Mouse (Mus musculus): ENCODE data around the gene Neu1. TPM values are rescaled to one million over a fixed set of nuclear protein-coding genes. Genes with fewer than 3 reads are reported as not detected.
"Not testable (repeated sequence)": the region's sequence is repeated elsewhere in the genome, so short reads cannot be mapped to it uniquely, and the experiment has no call there.

Neu1 gene
- polyA plus RNA-seq, 1 experiment from 2014 or later = 19.6 TPM

DNA sequence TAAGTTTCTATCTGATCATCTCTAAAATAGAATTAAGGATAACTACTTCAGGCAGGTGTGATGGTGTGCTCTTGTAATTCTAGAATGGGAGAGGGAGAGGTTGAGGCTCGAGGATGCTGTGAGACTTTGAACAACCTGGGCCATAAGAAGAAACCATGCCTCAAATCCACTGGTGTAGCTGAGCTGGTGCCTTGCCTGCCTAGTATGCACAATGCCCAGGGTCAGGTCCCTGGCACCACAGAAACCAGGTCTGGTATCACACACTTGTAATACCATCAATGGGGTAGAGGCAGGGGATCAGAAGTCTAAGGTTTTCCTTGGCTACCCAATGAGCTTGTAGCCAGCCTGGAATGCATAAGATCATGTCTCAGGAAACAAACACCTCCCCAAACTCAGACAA is 31.8 kb downstream of the Neu1 start:
- ATAC-seq (ENCODE audit: low FRiP score, low TSS enrichment) = no peak
- Histone ChIP-seq H3K27me3 (ENCODE audit: control insufficient read depth, insufficient read depth, low read length) (peaks cover 4% of the 10 kb centered on the region; the same call in 1 of the 2 replicates), H3K27ac (ENCODE audit: low read depth, low read length) (no peak overlapping the region), H3K36me3 (ENCODE audit: control insufficient read depth, insufficient read depth, low read length) (no peaks in the 10 kb centered on the region), H3K4me2 (replicated peaks; ENCODE audit: low read depth, low read length) (no peak overlapping the region), H3K4me3 (ENCODE audit: low read length) (no peak overlapping the region), H3K9ac (ENCODE audit: low read depth, low read length) (no peak overlapping the region), H3K9me3 (ENCODE audit: control insufficient read depth, low read length) (no peaks in the 10 kb centered on the region), H3K4me1 (ENCODE audit: control insufficient read depth, insufficient read depth, low read length) (peaks cover 11% of the 10 kb centered on the region)
- 57% methylated on average over 1 of the region's 1 CpGs for WGBS

GRCm38 (mm10) chr17:34964640-34965049 is 33.6 kb downstream of the Neu1 start:
- Histone ChIP-seq H3K9me3 (ENCODE audit: control insufficient read depth, low read length) (no peaks in the 10 kb centered on the region), H3K27ac (ENCODE audit: low read depth, low read length) (no peak overlapping the region), H3K4me2 (replicated peaks; ENCODE audit: low read depth, low read length) (no peak overlapping the region), H3K9ac (ENCODE audit: low read depth, low read length) (0 out of 2 replicates have a peak overlapping the region, but pooled peaks have one; percentile 8), H3K4me1 (ENCODE audit: control insufficient read depth, insufficient read depth, low read length) (peaks cover 11% of the 10 kb centered on the region), H3K4me3 (ENCODE audit: low read length) (no peak overlapping the region), H3K36me3 (ENCODE audit: control insufficient read depth, insufficient read depth, low read length) (no peaks in the 10 kb centered on the region), H3K27me3 (ENCODE audit: control insufficient read depth, insufficient read depth, low read length) (peaks cover 16% of the 10 kb centered on the region)
- 10% methylated on average over 1 of the region's 1 CpGs for WGBS
- no peak for ATAC-seq (ENCODE audit: low FRiP score, low TSS enrichment)

- 66% methylated on average over 5 of the region's 5 CpGs for WGBS
- peaks cover 20% of the 10 kb centered on the region for H3K27me3 ChIP-seq (ENCODE audit: control insufficient read depth, insufficient read depth, low read length)
- no peak for ATAC-seq (ENCODE audit: low FRiP score, low TSS enrichment)
- H3K36me3 ChIP-seq (ENCODE audit: control insufficient read depth, insufficient read depth, low read length) = no peaks in the 10 kb centered on the region
- no peak overlapping the region for H3K4me2 ChIP-seq (replicated peaks; ENCODE audit: low read depth, low read length)
- peaks cover 5% of the 10 kb centered on the region; the same call in 1 of the 2 replicates for H3K4me1 ChIP-seq (ENCODE audit: control insufficient read depth, insufficient read depth, low read length)
- no peak overlapping the region for H3K27ac ChIP-seq (ENCODE audit: low read depth, low read length)
- H3K4me3 ChIP-seq (ENCODE audit: low read length) = no peak overlapping the region
- no peaks in the 10 kb centered on the region for H3K9me3 ChIP-seq (ENCODE audit: control insufficient read depth, low read length)
- H3K9ac ChIP-seq (ENCODE audit: low read depth, low read length) = no peak overlapping the region
These were observed 34.6 kb downstream of the Neu1 start for GRCm38 (mm10) chr17:34965627-34966026.

- not testable (repeated sequence) for H3K27ac ChIP-seq (ENCODE audit: low read depth, low read length); H3K36me3 ChIP-seq (ENCODE audit: control insufficient read depth, insufficient read depth, low read length); H3K9ac ChIP-seq (ENCODE audit: low read depth, low read length); H3K4me3 ChIP-seq (ENCODE audit: low read length); H3K4me2 ChIP-seq (replicated peaks; ENCODE audit: low read depth, low read length); H3K9me3 ChIP-seq (ENCODE audit: control insufficient read depth, low read length); H3K4me1 ChIP-seq (ENCODE audit: control insufficient read depth, insufficient read depth, low read length); ATAC-seq (ENCODE audit: low FRiP score, low TSS enrichment)
- WGBS = 62% methylated on average over 7 of the region's 11 CpGs
- peaks cover 20% of the 10 kb centered on the region for H3K27me3 ChIP-seq (ENCODE audit: control insufficient read depth, insufficient read depth, low read length)
These were observed 38.8 kb downstream of the Neu1 start, which contains the start of gene Gm20481 for GRCm38 (mm10) chr17:34969822-34970221. Gm20481 (plus strand) TSS chr17:34969912.

DNA sequence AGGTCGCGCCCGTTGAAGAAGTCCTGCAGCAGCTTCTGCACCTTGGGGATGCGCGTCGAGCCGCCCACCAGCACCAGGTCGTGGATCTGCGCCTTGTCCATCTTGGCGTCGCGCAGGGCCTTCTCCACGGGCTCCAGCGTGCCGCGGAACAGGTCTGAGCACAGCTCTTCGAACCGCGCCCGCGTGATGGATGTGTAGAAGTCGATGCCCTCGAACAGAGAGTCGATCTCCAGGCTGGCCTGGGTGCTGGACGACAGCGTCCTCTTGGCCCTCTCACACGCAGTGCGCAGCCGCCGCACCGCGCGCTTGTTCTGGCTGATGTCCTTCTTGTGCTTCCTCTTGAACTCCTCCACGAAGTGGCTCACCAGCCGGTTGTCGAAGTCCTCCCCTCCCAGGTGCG is 39.8 kb downstream of the Neu1 start:
- peaks cover 20% of the 10 kb centered on the region for H3K27me3 ChIP-seq (ENCODE audit: control insufficient read depth, insufficient read depth, low read length)
- WGBS = 50% methylated on average over 2 of the region's 37 CpGs
- H3K4me2 ChIP-seq (replicated peaks; ENCODE audit: low read depth, low read length); H3K27ac ChIP-seq (ENCODE audit: low read depth, low read length); H3K4me3 ChIP-seq (ENCODE audit: low read length); H3K36me3 ChIP-seq (ENCODE audit: control insufficient read depth, insufficient read depth, low read length); H3K9me3 ChIP-seq (ENCODE audit: control insufficient read depth, low read length); H3K4me1 ChIP-seq (ENCODE audit: control insufficient read depth, insufficient read depth, low read length); H3K9ac ChIP-seq (ENCODE audit: low read depth, low read length): not testable (repeated sequence)
- ATAC-seq (ENCODE audit: low FRiP score, low TSS enrichment) = 0 out of 2 replicates have a peak, but pooled peaks have one; percentile 2

- not testable (repeated sequence) for H3K9ac ChIP-seq (ENCODE audit: low read depth, low read length); H3K27ac ChIP-seq (ENCODE audit: low read depth, low read length); H3K4me1 ChIP-seq (ENCODE audit: control insufficient read depth, insufficient read depth, low read length); H3K36me3 ChIP-seq (ENCODE audit: control insufficient read depth, insufficient read depth, low read length); H3K9me3 ChIP-seq (ENCODE audit: control insufficient read depth, low read length)
- H3K4me2 ChIP-seq (replicated peaks; ENCODE audit: low read depth, low read length) = peak overlapping the region; percentile 72
- peak overlapping the region; percentile 38 for H3K4me3 ChIP-seq (ENCODE audit: low read length)
- 3% methylated on average over 24 of the region's 43 CpGs for WGBS
- peak; percentile 38 for ATAC-seq (ENCODE audit: low FRiP score, low TSS enrichment)
- peaks cover 20% of the 10 kb centered on the region for H3K27me3 ChIP-seq (ENCODE audit: control insufficient read depth, insufficient read depth, low read length)
These were observed 40.6 kb downstream of the Neu1 start for GRCm38 (mm10) chr17:34971694-34972068.

DNA sequence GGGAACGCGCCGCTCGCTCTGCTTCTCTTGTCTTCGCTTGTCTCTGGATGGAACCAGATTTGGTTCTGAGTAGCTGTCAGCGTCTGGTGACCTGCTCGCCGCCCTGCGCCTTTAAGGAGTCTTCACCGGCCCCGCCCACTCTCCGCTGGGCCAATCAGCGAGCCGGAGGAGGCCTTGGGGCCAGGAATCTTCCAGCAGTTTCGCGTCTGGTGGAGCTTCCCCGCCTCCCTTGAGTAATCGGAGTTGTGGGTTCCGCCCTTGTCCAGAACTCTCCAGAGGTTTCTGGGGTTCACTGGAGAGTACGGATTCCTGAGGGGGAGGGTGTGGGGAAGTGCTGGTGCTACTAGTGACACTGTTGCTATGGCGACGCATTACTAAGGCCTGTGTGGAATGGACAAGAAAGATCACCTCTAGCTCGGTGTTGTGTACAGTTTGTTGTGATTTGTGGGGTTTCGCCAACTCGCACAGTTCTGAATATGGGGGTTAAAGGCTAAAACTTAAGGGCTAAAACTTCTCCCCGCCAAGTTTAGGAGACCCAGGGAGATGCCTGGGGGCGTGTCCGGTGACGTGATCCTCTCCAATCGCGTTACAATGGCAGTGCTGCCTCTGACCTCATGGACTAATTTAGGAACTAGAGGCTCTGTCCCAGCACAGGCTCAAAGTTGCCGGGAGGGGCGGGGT is 41.2 kb downstream of the Neu1 start, which contains the start of the genes Hspa1a and Hspa1l:
Gene Hspa1a, minus strand, starts transcription at position 88 of the 681 bp plus-strand sequence.
Gene Hspa1l, plus strand, starts transcription at position 635 of the 681 bp plus-strand sequence.
- Histone ChIP-seq H3K9ac (ENCODE audit: low read depth, low read length) (peak within 1 kb of the TSS; percentile 42; the same call in 1 of the 2 replicates), H3K4me3 (ENCODE audit: low read length) (peak within 1 kb of the TSS; percentile 38), H3K27me3 (ENCODE audit: control insufficient read depth, insufficient read depth, low read length) (peaks cover 20% of the 10 kb centered on the region), H3K4me2 (replicated peaks; ENCODE audit: low read depth, low read length) (peak within 1 kb of the TSS; percentile 72)
- H3K9me3 ChIP-seq (ENCODE audit: control insufficient read depth, low read length); H3K27ac ChIP-seq (ENCODE audit: low read depth, low read length); H3K4me1 ChIP-seq (ENCODE audit: control insufficient read depth, insufficient read depth, low read length); H3K36me3 ChIP-seq (ENCODE audit: control insufficient read depth, insufficient read depth, low read length): not testable (repeated sequence)
- ATAC-seq (ENCODE audit: low FRiP score, low TSS enrichment) = peak; percentile 95
- WGBS = 1% methylated on average over 26 of the region's 33 CpGs

DNA sequence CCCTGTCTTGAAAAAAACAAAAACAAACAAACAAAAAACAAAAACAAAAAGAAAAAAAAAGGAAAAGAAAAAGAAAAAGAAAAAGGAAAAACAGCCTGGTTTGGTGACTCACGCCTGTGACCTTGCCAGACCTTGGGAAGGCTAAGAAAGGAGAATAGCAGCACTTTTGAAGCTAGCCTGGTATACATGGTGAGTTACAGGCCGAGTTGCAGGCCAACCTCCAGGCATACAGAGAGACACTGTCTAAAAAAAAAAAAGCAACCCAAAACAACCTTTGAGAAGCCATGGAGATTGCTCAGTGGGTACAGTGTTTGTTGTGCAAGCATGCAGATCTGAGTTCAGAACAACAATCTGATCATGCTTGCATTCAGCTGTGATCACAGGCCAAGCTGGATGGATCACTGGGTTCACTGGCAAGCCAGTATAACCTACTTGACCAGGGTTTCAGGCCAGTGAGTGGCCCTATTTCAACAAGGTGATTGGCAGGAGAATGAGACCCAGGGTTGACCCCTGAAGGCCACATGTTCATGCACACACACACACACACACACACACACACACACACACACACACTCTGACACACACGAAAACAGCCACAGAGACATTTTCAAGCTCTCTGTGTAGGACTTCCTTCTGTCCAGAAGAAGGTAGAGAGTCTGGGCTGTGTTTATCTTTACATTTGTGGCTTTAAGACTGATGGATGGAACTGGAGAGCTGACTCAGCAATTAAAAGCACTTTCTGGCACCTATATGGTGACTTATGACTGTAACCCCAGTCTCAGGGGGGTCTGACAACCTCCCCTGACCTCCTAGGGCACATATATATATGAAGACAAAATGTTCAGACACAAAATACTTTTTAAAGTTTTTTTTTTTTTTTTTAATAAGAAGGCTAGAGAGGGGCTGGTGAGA is 44.8 kb downstream of the Neu1 start:
- Histone ChIP-seq H3K4me1 (ENCODE audit: control insufficient read depth, insufficient read depth, low read length) (0 out of 2 replicates have a peak, but pooled peaks cover 4% of the 10 kb centered on the region), H3K27me3 (ENCODE audit: control insufficient read depth, insufficient read depth, low read length) (no peaks in the 10 kb centered on the region), H3K4me3 (ENCODE audit: low read length) (no peak overlapping the region), H3K9ac (ENCODE audit: low read depth, low read length) (no peak overlapping the region), H3K36me3 (ENCODE audit: control insufficient read depth, insufficient read depth, low read length) (no peaks in the 10 kb centered on the region), H3K27ac (ENCODE audit: low read depth, low read length) (no peak overlapping the region), H3K9me3 (ENCODE audit: control insufficient read depth, low read length) (no peaks in the 10 kb centered on the region), H3K4me2 (replicated peaks; ENCODE audit: low read depth, low read length) (no peak overlapping the region)
- WGBS = 70% methylated on average over 3 of the region's 3 CpGs
- ATAC-seq (ENCODE audit: low FRiP score, low TSS enrichment) = no peak
